Mouse (Mus musculus): ENCODE data around the gene Mfap4. TPM values are rescaled to one million over a fixed set of nuclear protein-coding genes. Genes with fewer than 3 reads are reported as not detected.

The Mfap4 gene
- polyA plus RNA-seq, 1 experiment from 2014 or later, result 66.1 TPM

Other genes starting within 250 kb of the Mfap4 start
- 20.9 and 21.8 TPM in 2 replicates for gene Aldh3a2, start 218.0 kb upstream of the Mfap4 start, polyA plus RNA-seq (2014; fragmentation: Nextera tagmentation; extraction: Ambion mirVana)
- gene Slc47a2, start 142.6 kb upstream of the Mfap4 start, polyA plus RNA-seq (2014; fragmentation: Nextera tagmentation; extraction: Ambion mirVana), result not detected in 2 replicates
- gene Slc47a1, start 107.1 kb upstream of the Mfap4 start, polyA plus RNA-seq (2014; fragmentation: Nextera tagmentation; extraction: Ambion mirVana), result 0.09 and 0.11 TPM in 2 replicates
- gene Rnf112, start 31.3 kb upstream of the Mfap4 start, polyA plus RNA-seq (2014; fragmentation: Nextera tagmentation; extraction: Ambion mirVana), result 1.3 TPM in 2 replicates
- gene Mapk7, start 9.0 kb downstream of the Mfap4 start, polyA plus RNA-seq (2014; fragmentation: Nextera tagmentation; extraction: Ambion mirVana), result 80.1 and 81.6 TPM in 2 replicates
- gene B9d1, start 19.7 kb downstream of the Mfap4 start, polyA plus RNA-seq (2014; fragmentation: Nextera tagmentation; extraction: Ambion mirVana), result 41.7 and 46.0 TPM in 2 replicates
- 31.2 and 34.1 TPM in 2 replicates for gene Epn2, start 94.3 kb downstream of the Mfap4 start, polyA plus RNA-seq (2014; fragmentation: Nextera tagmentation; extraction: Ambion mirVana)
- 5.6 and 5.9 TPM in 2 replicates for gene Grap, start 167.8 kb downstream of the Mfap4 start, polyA plus RNA-seq (2014; fragmentation: Nextera tagmentation; extraction: Ambion mirVana)
- 0.65 and 0.92 TPM in 2 replicates for gene Fam83g, start 198.7 kb downstream of the Mfap4 start, polyA plus RNA-seq (2014; fragmentation: Nextera tagmentation; extraction: Ambion mirVana)
- gene Slc5a10, start 235.4 kb downstream of the Mfap4 start, polyA plus RNA-seq (2014; fragmentation: Nextera tagmentation; extraction: Ambion mirVana), result not detected in 2 replicates

Data from forebrain, embryonic 11.5 days (tissue).